Mouse (Mus musculus) kidney, postnatal 4 days (tissue): ENCODE data around the gene Hsd17b2.
"Not testable (repeated sequence)": the region's sequence is repeated elsewhere in the genome, so short reads cannot be mapped to it uniquely, and the experiment has no call there.

Experiments used
- DNase-seq, 2 experiments: peaks; one replicate each; pipeline ENCODE4 v3.0.0; 2021; ENCODE audit warnings: mixed read lengths in 2 of 2

The Hsd17b2 gene

GRCm38 (mm10) chr8:117715896-117716295 is 14.2 kb downstream of the Hsd17b2 start:
- no peak for DNase-seq

DNA sequence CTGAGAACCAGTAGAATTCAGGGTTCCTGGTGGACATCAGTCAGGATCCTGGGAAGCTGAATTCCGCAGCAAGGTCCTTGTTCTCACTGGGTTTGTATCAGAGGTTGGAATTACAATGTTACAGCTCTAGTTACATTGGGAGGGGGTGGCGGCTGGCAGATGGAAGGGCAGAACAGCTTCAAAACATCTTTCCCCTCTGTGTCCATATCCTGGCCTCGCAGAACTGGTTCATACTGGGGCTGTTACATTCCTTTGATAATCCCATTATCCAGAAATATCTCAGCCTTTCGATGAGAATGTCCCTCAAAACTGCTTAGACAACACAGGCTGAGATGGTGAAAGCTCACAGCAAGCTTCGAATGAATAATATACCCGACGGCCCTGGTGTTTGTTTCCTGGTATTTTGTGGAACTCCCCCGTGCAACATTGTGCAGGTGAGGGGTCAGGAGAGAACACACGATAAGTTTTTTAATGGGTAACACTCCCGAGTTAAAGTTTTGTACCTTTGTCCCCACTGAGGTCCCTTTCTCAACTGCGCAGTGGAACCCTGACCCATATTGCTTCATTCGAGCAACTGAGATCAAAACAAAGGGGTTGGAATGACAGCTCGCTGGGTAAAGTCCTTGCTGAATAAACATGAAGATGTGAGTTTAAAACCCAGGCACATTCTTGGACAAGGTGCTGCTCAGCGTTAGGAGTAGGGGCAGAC is 16.6 kb downstream of the Hsd17b2 start:
- DNase-seq = peak; percentile 22 to 38

DNA sequence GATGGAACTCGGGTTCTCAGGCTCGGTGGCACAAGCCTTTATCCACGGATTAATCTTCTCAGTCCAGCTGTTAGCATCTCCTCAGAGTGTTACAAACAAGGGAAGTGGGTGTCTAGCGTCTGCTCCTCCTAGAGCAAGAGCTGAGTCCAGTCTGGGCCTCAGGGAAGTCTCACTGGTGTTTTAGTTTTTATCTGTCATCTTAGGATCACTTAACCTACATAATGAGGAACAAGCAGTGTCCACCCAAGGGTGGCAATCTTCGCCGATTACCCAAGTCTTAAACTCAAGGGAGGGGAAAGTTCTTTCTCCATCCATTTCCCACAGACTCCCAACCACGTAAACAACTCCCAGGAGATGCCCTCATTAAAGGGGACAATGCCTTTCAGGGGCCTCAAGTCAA is 24.8 kb downstream of the Hsd17b2 start:
- no peak for DNase-seq

- DNase-seq = peak; percentile 31 to 46
These were observed 25.9 kb downstream of the Hsd17b2 start for GRCm38 (mm10) chr8:117727561-117727960.

DNA sequence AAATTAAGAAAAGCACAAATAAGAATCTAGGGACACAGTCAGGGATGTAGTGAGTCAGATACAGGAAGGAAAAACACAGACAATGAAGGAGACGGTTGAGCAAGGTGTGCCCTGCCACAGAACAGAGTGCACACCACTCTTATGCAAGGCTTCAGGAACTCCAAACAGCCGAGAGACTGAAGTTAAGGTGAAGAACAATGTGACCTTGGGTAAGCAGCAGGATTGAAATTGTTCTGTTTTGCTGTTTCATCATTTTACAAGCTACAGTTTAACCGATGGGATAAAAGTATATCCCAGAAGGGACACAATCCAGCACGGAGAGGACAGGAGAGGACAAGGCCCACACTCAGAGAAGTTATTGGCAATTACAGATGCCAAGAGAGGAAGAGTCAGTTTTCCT is 26.5 kb downstream of the Hsd17b2 start:
- no peak for DNase-seq

GRCm38 (mm10) chr8:117730980-117731379 is 29.3 kb downstream of the Hsd17b2 start:
- no peak for DNase-seq

GRCm38 (mm10) chr8:117736657-117737175 is 35.0 kb downstream of the Hsd17b2 start:
- no peak for DNase-seq

- not testable (repeated sequence) for DNase-seq
These were observed 36.5 kb downstream of the Hsd17b2 start for GRCm38 (mm10) chr8:117738206-117738605.

DNA sequence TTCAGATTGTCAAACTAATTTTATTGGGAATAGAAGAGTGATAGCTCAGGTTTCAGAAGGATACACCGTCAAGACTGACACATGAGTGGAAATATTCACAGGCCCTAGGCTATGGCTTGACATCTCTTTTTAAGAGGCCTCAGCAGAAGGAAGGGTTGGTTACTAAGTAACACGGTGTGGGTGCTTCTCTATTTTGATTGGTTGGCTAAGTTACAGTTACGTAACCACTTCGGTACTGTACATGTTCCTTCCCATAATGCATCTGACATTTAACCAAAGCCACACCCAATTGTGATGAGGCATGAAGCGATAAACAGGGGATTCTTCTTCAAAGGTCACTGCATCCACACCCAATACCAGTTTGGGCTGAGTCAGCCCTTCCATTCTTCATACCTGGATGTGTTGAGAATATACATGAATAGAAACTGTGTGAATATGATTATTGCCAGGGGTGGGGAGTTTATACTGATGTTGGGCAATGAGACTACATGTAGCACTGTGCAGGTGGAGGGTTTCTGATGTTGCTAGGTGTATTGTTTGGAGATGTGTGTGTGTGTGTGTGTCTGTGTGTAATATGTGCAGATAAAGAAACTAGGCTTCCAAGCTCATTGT is 38.8 kb downstream of the Hsd17b2 start:
- no peak for DNase-seq

GRCm38 (mm10) chr8:117742431-117743012 is 40.8 kb downstream of the Hsd17b2 start:
- peak; percentile 67 to 81 for DNase-seq

GRCm38 (mm10) chr8:117746651-117747050 is 44.9 kb downstream of the Hsd17b2 start:
- DNase-seq = no peak

GRCm38 (mm10) chr8:117747428-117747827 is 45.7 kb downstream of the Hsd17b2 start:
- peak in 1 of 2 experiments; percentile 24 for DNase-seq

DNA sequence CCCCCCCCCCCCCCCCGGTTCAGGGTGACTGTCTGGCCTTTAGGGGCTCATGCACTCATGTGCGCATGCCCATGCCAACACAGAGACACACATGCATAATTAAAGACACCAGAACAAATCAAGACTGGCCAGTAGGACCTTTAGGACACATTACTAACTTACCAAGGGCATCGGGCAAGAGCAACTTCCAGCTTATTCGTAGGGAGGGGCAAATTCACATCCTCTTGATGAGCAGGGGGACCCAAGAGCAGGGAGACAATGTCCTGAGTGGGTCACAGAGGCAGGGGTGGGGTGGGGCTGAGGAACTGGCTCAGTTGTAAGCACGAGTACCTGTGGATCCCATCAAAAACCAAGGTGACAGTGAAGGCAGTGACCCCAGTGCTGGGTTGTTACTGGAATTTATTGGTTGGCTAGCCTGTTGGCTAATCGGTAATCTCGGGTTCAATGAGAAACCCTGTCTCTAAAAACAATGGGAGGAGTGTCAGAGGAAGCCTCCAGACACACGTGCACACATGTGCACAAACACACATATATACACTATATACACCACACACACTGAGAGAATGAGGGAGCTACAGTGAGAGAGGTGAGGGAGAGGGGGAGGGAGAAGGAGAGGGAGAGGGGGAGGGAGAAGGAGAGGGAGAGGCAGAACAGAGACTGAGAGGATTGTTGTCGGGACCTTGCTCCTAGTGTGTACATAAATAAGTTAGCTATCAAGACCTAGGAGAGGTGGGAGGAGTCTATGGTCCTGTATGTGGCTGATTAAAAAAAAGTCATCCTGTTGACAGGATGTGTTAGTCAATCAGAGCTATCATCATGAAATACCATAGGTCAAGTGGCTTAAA is 46.4 kb downstream of the Hsd17b2 start:
- DNase-seq = peak; percentile 5 to 19

GRCm38 (mm10) chr8:117749436-117749835 is 47.7 kb downstream of the Hsd17b2 start:
- no peak for DNase-seq

GRCm38 (mm10) chr8:117757900-117758299 is 56.2 kb downstream of the Hsd17b2 start:
- no peak for DNase-seq

DNA sequence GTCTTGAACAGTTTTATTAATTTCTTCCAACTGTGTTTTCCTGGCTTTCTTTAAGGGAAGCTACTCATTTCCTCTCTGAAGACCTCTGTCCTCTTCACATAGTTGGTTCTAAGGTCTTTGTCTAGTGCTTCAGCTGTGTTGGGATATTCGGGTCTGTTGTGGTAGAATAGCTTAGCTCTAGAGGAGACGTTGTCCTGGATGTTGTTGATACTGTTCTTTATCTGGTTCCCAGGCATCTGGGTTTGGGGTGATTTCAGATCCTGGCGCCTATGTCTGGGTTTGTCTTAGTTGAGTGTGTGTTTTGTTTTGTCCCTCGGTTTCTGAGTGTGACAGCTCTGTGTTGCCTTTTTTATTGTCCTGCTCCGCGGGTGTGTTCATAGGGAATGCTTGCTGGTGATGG is 61.1 kb downstream of the Hsd17b2 start:
- no peak for DNase-seq

GRCm38 (mm10) chr8:117764625-117765024 is 62.9 kb downstream of the Hsd17b2 start:
- no peak for DNase-seq

DNA sequence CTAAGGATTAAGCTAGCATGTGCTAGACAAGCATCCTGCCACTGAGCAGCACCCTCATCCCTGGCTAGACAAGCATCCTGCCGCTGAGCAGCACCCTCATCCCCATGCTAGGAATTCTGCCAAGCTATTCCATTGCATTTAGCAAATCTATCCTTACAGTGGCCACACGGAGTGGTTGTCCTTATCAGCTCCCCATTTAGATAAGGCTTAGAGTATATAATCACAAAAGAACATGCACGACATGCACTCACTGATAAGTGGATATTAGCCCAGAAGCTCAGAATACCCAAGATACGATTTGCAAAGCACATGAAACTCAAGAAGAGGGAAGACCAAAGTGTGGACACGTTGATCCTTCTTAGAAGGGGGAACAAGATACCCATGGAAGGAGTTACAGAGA is 64.2 kb downstream of the Hsd17b2 start:
- DNase-seq = no peak

GRCm38 (mm10) chr8:117768971-117769370 is 67.3 kb downstream of the Hsd17b2 start:
- no peak for DNase-seq

DNA sequence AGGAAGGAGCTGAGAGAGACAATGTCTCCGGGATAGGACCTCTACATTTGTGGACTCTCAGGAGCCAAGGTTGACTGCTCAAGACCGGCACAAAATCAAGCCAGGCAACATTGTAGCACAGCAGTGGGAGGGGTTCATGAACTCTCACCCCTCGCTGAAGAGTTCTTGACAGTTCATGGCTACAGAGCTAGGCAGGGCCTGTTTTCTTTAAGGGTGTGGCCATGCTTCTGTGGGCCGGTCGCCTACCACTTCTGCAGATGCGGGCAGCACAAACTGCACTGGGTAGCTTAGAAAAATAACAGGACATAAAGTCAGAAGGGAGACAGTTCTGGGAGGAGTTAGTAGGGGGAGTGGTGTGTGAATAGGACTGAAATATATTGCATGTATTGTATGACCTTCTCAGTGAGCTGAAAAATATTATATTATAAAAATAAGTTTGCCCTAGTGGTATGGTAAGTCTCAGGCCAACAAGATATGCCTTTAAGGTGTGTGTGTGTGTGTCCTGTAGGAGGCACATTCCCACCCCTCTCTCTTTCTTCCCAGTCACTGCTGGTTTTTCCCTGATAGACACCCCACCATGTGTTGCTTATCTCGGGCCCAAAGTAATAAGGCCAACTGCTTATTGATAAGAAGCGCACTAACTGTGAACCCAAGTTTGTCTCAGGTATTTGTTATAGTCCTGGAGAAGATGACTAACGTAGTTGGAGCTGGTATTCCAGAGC is 69.6 kb downstream of the Hsd17b2 start:
- DNase-seq = no peak

GRCm38 (mm10) chr8:117772126-117772525 is 70.4 kb downstream of the Hsd17b2 start:
- peak; percentile 58 to 69 for DNase-seq

DNA sequence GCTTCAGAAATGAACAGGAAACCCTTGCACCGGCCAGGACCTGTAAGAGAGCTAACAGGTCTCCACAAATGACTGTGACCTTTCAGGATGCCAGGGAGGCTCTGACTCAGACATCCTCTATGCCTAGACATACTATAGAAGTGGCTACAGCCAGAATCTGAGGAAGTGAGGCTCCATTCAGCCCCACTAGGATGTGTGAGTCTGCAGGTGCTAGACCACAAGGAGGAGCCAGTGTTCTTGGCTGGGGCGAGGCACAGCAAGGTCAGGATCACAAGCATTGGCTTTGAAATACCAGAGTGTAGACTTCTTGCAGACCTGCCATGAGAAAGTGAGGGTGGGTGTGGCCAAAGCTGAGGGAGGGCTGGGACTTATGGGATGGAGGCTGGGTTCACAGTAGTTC is 70.9 kb downstream of the Hsd17b2 start:
- DNase-seq = peak; percentile 48 to 66
